Comparison of ENCODE assay signal across 8 mouse cellular contexts in genomic region chr9:62364216-62364615, GRCm38 (mm10). TPM values are rescaled to one million over a fixed set of nuclear protein-coding genes. Genes with fewer than 3 reads are reported as not detected.
A peak's percentile ranks its signal among the peaks of the same experiment; 100 is the strongest.
DNase-seq lines count a peak whose midpoint lies in the region; ATAC-seq and TF ChIP-seq lines count a peak whose summit lies in the region.

No protein-coding gene starts in this region.

- peak overlapping the region; percentile 78; the same call in 1 of the 2 replicates for H3K27ac ChIP-seq in lung, embryonic 14.5 days (ENCODE audit: low read depth)
- no peak overlapping the region for H3K27ac ChIP-seq in limb, embryonic 14.5 days (replicated peaks; ENCODE audit: low read depth, low read length)
- peak overlapping the region; percentile 68; the same call in 1 of the 2 replicates for H3K27ac ChIP-seq in stomach, embryonic 15.5 days

- TF ChIP-seq POLR2A in limb, embryonic 14.5 days (IDR thresholded peaks at IDR 0.05; ENCODE audit: borderline replicate concordance, extremely low read depth, insufficient read depth, insufficient read length), result no peak

- H3K27me3 ChIP-seq in lung, embryonic 14.5 days (ENCODE audit: insufficient read depth, low read length), result no peaks in the 10 kb centered on the region
- H3K27me3 ChIP-seq in limb, embryonic 14.5 days (ENCODE audit: control insufficient read depth, insufficient read depth, low read length), result no peaks in the 10 kb centered on the region
- H3K27me3 ChIP-seq in stomach, embryonic 15.5 days (replicated peaks), result no peaks in the 10 kb centered on the region

- peak overlapping the region; percentile 66 for H3K4me2 ChIP-seq in lung, embryonic 14.5 days
- peak overlapping the region; percentile 59 for H3K4me2 ChIP-seq in limb, embryonic 14.5 days (replicated peaks; ENCODE audit: low read depth, low read length, severe bottlenecking)
- H3K4me2 ChIP-seq in stomach, embryonic 15.5 days, result peak overlapping the region; percentile 59

- H3K9me3 ChIP-seq in lung, embryonic 14.5 days (ENCODE audit: low read depth, low read length), result no peaks in the 10 kb centered on the region
- H3K9me3 ChIP-seq in limb, embryonic 14.5 days (ENCODE audit: control insufficient read depth, low read length), result no peaks in the 10 kb centered on the region
- no peaks in the 10 kb centered on the region for H3K9me3 ChIP-seq in stomach, embryonic 15.5 days

- H3K4me1 ChIP-seq in lung, embryonic 14.5 days (ENCODE audit: insufficient read depth), result peaks cover 73% of the 10 kb centered on the region
- peaks cover 61% of the 10 kb centered on the region for H3K4me1 ChIP-seq in limb, embryonic 14.5 days (ENCODE audit: control insufficient read depth, insufficient read depth, low read length)
- peaks cover 88% of the 10 kb centered on the region for H3K4me1 ChIP-seq in stomach, embryonic 15.5 days

- peak overlapping the region; percentile 29; the same call in 1 of the 2 replicates for H3K4me3 ChIP-seq in lung, embryonic 14.5 days (ENCODE audit: low read depth, low read length)
- H3K4me3 ChIP-seq in limb, embryonic 14.5 days (replicated peaks; ENCODE audit: low read length), result peak overlapping the region; percentile 27; the same call in 1 of the 2 replicates
- no peak overlapping the region; the same call in 1 of the 2 replicates for H3K4me3 ChIP-seq in stomach, embryonic 15.5 days (replicated peaks)

- WGBS in lung, embryonic 14.5 days, result 11% methylated on average over 5 of the region's 6 CpGs
- WGBS in limb, embryonic 14.5 days, result 18% methylated on average over 5 of the region's 6 CpGs
- WGBS in stomach, embryonic 15.5 days, result 27% methylated on average over 4 of the region's 6 CpGs

- no peak for TF ChIP-seq CTCF in lung, embryonic 14.5 days (IDR thresholded peaks at IDR 0.05; ENCODE audit: low read depth)

- peaks cover 11% of the 10 kb centered on the region for H3K36me3 ChIP-seq in lung, embryonic 14.5 days (ENCODE audit: insufficient read depth)
- H3K36me3 ChIP-seq in limb, embryonic 14.5 days (ENCODE audit: control insufficient read depth, insufficient read depth, low read length), result peaks cover 3% of the 10 kb centered on the region; the same call in 1 of the 2 replicates
- H3K36me3 ChIP-seq in stomach, embryonic 15.5 days, result no peaks in the 10 kb centered on the region

- no peak for ATAC-seq in lung, embryonic 14.5 days (ENCODE audit: insufficient read depth)
- no peak for ATAC-seq in limb, embryonic 14.5 days (ENCODE audit: low FRiP score, low read depth)
- no peak for ATAC-seq in stomach, embryonic 15.5 days (ENCODE audit: insufficient read depth, low FRiP score, low read depth)

- DNase-seq in adrenal gland, adult (ENCODE audit: inconsistent age in 2 of 2, low spot score in 1 of 2), result peak; percentile 26 to 60
- DNase-seq in adrenal gland, postnatal 10 days, result no peak
- peak; percentile 42 for DNase-seq in lung, embryonic 14.5 days
- no peak for DNase-seq in lung, postnatal 36 days
- no peak for DNase-seq in limb, embryonic 14.5 days (ENCODE audit: low spot score)
- DNase-seq in embryo, embryonic 10 days (ENCODE audit: low spot score), result no peak
- DNase-seq in spleen, postnatal 14 days (ENCODE audit: low spot score in 2 of 2), result no peak

- peak overlapping the region; percentile 51 for H3K9ac ChIP-seq in lung, embryonic 14.5 days
- H3K9ac ChIP-seq in limb, embryonic 14.5 days (ENCODE audit: low read depth, low read length, severe bottlenecking), result peak overlapping the region; percentile 47
- H3K9ac ChIP-seq in stomach, embryonic 15.5 days, result no peak overlapping the region

RNA-seq across cellular contexts. Expression of gene Anp32a, which starts 23.1 kb away (rescaled TPM):
- 100 to 1,000 TPM; 274 to 316 TPM for total RNA-seq in adrenal gland, postnatal 10 days (2021)
- 134 and 135 TPM in 2 replicates for polyA plus RNA-seq in lung, embryonic 14.5 days (2014; fragmentation: Nextera tagmentation; extraction: Ambion mirVana)
- 143 and 468 TPM in 2 replicates for polyA plus RNA-seq in limb, embryonic 14.5 days (2012; rRNA removed)
- polyA plus RNA-seq in limb, embryonic 14.5 days (2014; fragmentation: Nextera tagmentation; extraction: Ambion mirVana), result 104 and 124 TPM in 2 replicates
- 163 and 179 TPM in 2 replicates for polyA plus RNA-seq in stomach, embryonic 15.5 days (2015; fragmentation: Nextera tagmentation; extraction: Ambion mirVana)

Comparison
In these comparisons a context has a peak if more than half of its experiments do, and no peak if none do; other contexts are left out.
1. DNase-seq: peak in adrenal gland, adult (2 of 2) and lung, embryonic 14.5 days (single experiment); none in adrenal gland, postnatal 10 days (single experiment), lung, postnatal 36 days (single experiment), limb, embryonic 14.5 days (single experiment), embryo, embryonic 10 days (single experiment) and spleen, postnatal 14 days (0 of 2).
2. Peak in every context shown above with its lines, with median percentiles within 50 percentile points of each other: H3K4me2 ChIP-seq.